Mouse (Mus musculus) cerebellum, adult 2 months (tissue): ENCODE measurements around the gene Eif4g3. TPM values are rescaled to one million over a fixed set of nuclear protein-coding genes. Genes with fewer than 3 reads are reported as not detected.
A peak's percentile ranks its signal among the peaks of the same experiment; 100 is the strongest.

Experiments
- DNase-seq, 2 experiments: peaks; one replicate each; pipeline ENCODE4 v3.0.0; 2021
- H3K27ac ChIP-seq: fragments of 200-500 bp; 2 replicates; pipeline ENCODE4 v1.5.1; 2012; ENCODE audit warnings: low read length, control low read depth, inconsistent platforms; ENCODE audit not compliant: insufficient read depth
- H3K27me3 ChIP-seq: fragments of 200-500 bp; 2 replicates; pipeline ENCODE4 v1.6.1; 2012; ENCODE audit warnings: inconsistent platforms, mild to moderate bottlenecking, low read length, moderate library complexity; ENCODE audit not compliant: control insufficient read depth, insufficient read depth
- H3K4me1 ChIP-seq: fragments of 200-500 bp; 2 replicates; pipeline ENCODE4 v1.6.1; 2011; ENCODE audit warnings: low read length; ENCODE audit not compliant: control insufficient read depth, insufficient read depth
- H3K4me3 ChIP-seq: fragments of 200-500 bp; replicated peaks from 2 replicates; pipeline ENCODE3; 2011; ENCODE audit warnings: mild to moderate bottlenecking, low read depth, low read length, control low read depth; ENCODE audit not compliant: insufficient read depth
- CTCF ChIP-seq: fragments of 200-500 bp; IDR thresholded peaks from 2 replicates; pipeline ENCODE4 v1.5.1; 2011; ENCODE audit warnings: low read depth, mild to moderate bottlenecking, control low read depth, low read length, moderate library complexity, borderline replicate concordance; ENCODE audit not compliant: insufficient read depth
- POLR2A ChIP-seq: fragments of 200-500 bp; IDR thresholded peaks from 2 replicates; pipeline ENCODE4 v1.6.1; 2011; ENCODE audit warnings: low read length, control low read depth, borderline replicate concordance; ENCODE audit not compliant: insufficient read depth
- WGBS: fragments of 180-500 bp; shearing (Covaris S2); methylation state at CpG from one replicate; pipeline ENCODE4 v1.1.7; 2018; 5-methylcytosine and 5-hydroxymethylcytosine counted together
- polyA plus RNA-seq: library from polyadenylated mRNA; depleted of rRNA; stranded (reverse); fragments of >200 nt; gene quantifications from 2 replicates; pipeline ENCODE4 v1.2.3, GENCODE M21; 2012

Eif4g3 gene
- polyA plus RNA-seq, 1 experiment, result 156 TPM

DNA sequence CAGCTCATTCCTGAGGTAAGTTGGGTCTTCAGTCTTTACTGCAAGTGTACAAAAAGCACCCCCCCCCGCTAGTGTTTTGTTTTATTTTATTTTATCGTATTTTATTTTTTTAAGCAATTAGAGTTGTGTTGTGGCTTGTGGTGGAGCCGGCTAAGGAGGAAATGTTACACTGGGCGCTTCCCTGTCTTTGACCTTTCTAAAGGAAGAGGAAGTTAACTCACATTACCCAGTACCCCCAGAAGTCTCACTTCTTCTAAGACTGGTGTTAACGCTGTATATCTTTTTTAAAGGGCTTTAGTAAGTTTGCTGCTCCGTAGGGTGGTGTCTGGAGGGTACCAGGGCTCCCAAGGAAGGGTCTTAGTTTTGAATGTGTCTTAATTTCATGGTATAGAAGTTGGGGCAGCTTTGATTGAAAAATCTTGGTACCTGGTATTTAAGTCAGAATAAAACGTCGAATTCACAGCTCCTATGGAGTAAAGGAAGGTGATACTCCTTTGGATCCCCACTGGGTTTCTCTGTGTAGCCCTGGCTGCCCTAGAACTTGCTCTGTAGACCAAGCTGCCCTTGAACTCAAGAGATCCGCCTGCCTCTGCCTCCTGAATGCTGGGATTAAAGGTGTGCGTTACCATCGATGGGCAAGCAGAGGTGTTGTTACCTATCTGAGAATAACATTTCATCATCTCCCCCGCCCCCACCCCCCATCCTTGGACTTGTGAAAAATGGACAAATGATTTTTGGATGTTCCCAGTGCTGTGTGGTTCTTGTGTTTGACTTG lies 1.9 kb downstream of the Eif4g3 start:
- H3K4me3 ChIP-seq, result peak overlapping the region; percentile 67
- no peak for DNase-seq
- TF ChIP-seq POLR2A (no peak), CTCF (no peak)
- WGBS, result 16% methylated on average over 12 of the region's 12 CpGs
- peaks cover 11% of the 10 kb centered on the region; the same call in 1 of the 2 replicates for H3K4me1 ChIP-seq
- H3K27me3 ChIP-seq, result no peaks in the 10 kb centered on the region
- H3K27ac ChIP-seq, result no peak overlapping the region; the same call in 1 of the 2 replicates

DNA sequence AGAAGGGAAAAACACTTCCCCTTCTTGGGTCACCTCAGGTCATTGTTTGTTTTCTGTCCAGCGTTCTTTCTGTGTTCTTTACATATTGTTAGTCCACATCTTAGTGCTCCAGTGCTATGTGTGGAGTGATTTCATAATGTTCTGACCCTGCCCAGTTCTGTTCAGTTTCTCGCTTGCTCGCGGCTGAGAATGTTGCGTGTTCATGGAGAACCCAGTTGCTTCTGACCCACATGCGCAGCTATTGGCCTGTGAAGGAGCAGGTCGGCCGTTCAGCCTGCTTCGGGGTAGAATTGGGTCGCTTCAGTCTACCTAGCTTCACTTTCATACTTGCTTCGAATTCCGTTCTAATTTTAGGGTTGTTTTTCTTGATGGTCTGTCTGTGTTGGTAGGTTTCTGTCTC lies 2.6 kb downstream of the Eif4g3 start:
- 3% methylated on average over 12 of the region's 12 CpGs for WGBS
- Histone ChIP-seq H3K27me3 (no peaks in the 10 kb centered on the region), H3K27ac (no peak overlapping the region; the same call in 1 of the 2 replicates), H3K4me1 (peaks cover 11% of the 10 kb centered on the region; the same call in 1 of the 2 replicates), H3K4me3 (peak overlapping the region; percentile 67)
- TF ChIP-seq POLR2A (no peak), CTCF (no peak)
- DNase-seq, result peak; percentile 59 to 66

- WGBS, result 50% methylated on average over 4 of the region's 4 CpGs
- Histone ChIP-seq H3K27ac (no peak overlapping the region), H3K27me3 (no peaks in the 10 kb centered on the region), H3K4me3 (no peak overlapping the region), H3K4me1 (peaks cover 20% of the 10 kb centered on the region)
- TF ChIP-seq CTCF (no peak), POLR2A (no peak)
- DNase-seq, result no peak
These were observed 5.4 kb downstream of the Eif4g3 start for GRCm38 (mm10) chr4:137998232-137998631.

DNA sequence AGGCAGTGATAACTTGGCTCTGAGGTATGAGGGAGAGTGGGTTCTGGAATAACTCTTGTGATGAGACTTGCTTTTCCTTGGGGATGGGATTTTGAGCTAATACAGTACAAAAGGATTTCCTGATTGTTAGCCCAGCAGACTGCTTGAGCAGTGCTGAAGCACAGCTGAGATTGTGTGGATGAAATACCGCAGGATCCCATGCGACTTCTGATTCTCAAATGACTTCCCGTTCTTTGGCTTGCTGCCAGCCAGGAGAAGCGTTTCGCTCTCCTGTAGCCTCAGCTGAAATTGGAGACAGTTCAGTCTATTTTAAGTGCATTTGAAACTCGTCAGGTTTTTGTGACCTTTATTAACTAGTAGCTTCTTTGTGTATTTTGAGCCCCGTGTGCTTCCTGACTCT lies 7.9 kb downstream of the Eif4g3 start:
- TF ChIP-seq POLR2A, result no peak
- TF ChIP-seq CTCF, result no peak
- Histone ChIP-seq H3K4me1 (peaks cover 20% of the 10 kb centered on the region), H3K4me3 (no peak overlapping the region), H3K27me3 (no peaks in the 10 kb centered on the region), H3K27ac (no peak overlapping the region)
- 7% methylated on average over 7 of the region's 7 CpGs for WGBS
- DNase-seq, result peak; percentile 52 to 74

DNA sequence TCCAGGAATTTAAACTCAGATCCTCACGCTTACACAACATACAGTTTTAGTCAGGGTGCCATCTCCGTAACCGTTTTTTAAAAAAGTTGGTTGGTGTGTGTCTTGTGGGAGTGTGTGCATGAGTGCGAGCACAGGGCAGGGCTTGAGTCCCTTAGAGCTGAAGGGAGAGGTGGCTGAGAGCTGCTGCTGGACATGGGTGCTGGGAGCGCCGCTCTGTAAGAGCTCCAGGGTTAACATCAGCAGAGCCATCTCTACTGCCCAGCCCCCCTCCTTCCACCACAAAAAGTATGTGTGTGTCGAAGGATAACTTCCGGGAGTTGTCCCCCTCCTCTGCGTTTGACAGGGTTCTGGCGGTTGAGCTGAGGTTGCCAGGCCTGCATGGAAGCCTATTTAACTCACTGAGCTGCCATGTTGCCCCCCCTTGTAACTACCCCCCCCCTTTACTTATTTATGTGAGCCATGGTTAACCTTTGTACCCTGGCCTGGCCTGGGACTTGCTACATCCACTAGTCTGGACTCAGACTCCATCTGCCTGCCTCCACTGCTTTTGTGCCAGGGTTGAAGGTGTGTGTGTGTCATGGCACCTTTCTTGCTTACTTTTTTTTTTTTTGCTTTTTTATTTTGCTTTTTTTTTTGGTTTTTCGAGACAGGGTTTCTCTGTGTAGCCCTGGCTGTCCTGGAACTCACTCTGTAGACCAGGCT lies 11.2 kb downstream of the Eif4g3 start:
- 87% methylated on average over 11 of the region's 11 CpGs for WGBS

GRCm38 (mm10) chr4:138005781-138006180 lies 13.0 kb downstream of the Eif4g3 start:
- Histone ChIP-seq H3K27ac (no peak overlapping the region), H3K4me1 (peaks cover 16% of the 10 kb centered on the region; the same call in 1 of the 2 replicates), H3K27me3 (no peaks in the 10 kb centered on the region), H3K4me3 (no peak overlapping the region)
- TF ChIP-seq CTCF, result no peak
- TF ChIP-seq POLR2A, result no peak
- no peak for DNase-seq
- WGBS, result 86% methylated on average over 1 of the region's 1 CpGs

More for the DNA sequence above, 11.2 kb downstream of the Eif4g3 start:
- Histone ChIP-seq H3K27me3 (no peaks in the 10 kb centered on the region), H3K4me3 (no peak overlapping the region), H3K27ac (no peak overlapping the region), H3K4me1 (peaks cover 9% of the 10 kb centered on the region)
- no peak for DNase-seq
- TF ChIP-seq CTCF (no peak), POLR2A (no peak)

GRCm38 (mm10) chr4:138006951-138007613 lies 14.3 kb downstream of the Eif4g3 start:
- WGBS, result 91% methylated on average over 9 of the region's 9 CpGs
- H3K4me3 ChIP-seq, result no peak overlapping the region
- peaks cover 15% of the 10 kb centered on the region; the same call in 1 of the 2 replicates for H3K4me1 ChIP-seq
- TF ChIP-seq CTCF (no peak), POLR2A (no peak)
- no peaks in the 10 kb centered on the region for H3K27me3 ChIP-seq
- no peak for DNase-seq
- no peak overlapping the region for H3K27ac ChIP-seq

DNA sequence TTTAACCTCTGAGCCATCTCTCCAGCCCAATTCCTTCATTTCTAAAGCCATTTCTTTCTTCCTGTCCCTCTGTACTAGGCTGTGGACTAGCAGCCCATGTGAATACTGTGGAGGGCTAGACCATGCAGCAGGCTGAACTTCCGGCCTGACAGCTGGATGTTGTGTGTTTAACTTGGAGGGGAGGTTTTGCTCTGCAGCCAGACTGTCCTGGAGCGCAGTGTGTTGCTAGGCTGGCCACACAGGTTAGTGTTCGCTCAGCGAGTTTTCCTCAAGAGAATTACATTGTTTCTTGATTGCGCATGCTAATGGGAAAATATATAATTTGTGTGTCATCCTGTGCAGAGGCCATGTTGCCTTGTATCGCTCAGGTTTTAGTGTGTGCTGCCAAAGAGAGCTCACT lies 15.8 kb downstream of the Eif4g3 start:
- Histone ChIP-seq H3K4me1 (peaks cover 15% of the 10 kb centered on the region; the same call in 1 of the 2 replicates), H3K27me3 (no peaks in the 10 kb centered on the region), H3K4me3 (no peak overlapping the region), H3K27ac (no peak overlapping the region)
- no peak for DNase-seq
- TF ChIP-seq CTCF (no peak), POLR2A (no peak)
- WGBS, result 91% methylated on average over 6 of the region's 6 CpGs
